ENCODE assay signal across 15 mouse cellular contexts in genomic region chr17:31331273-31331672, GRCm38 (mm10). TPM values are rescaled to one million over a fixed set of nuclear protein-coding genes. Genes with fewer than 3 reads are reported as not detected.
DNase-seq lines count a peak whose midpoint lies in the region; ATAC-seq and TF ChIP-seq lines count a peak whose summit lies in the region.
"Had no signal": no experiment of that assay in that cellular context is flagged by ENCODE, and none has a peak within 500 bp of the region (broad histone marks: within the 10 kb centered on the region; RNA-seq: fewer than 3 reads in every experiment).

No protein-coding gene starts in this region.

- no peak for ATAC-seq in CD4-positive, CD25-positive, alpha-beta regulatory T cell, adult 4 months
- no peak for ATAC-seq in cerebellum, adult (ENCODE audit: insufficient number of reproducible peaks, low FRiP score, low TSS enrichment)
- ATAC-seq: activated CD4-positive, CD25-positive, alpha-beta regulatory T cell, adult 4 months; intestine, embryonic 15.5 days had no signal

- peak; percentile 33 for TF ChIP-seq CTCF in left cerebral cortex, adult 2 months (IDR thresholded peaks at IDR 0.05)

- intact Hi-C loops in left cerebral cortex, adult 2 months (cut with DNase I) = no loop called here
- intact Hi-C loops in left cerebral cortex, postnatal 10 days (cut with DNase I) = loop anchor here (2.0 to 5.0 kb wide), 2 partner anchors 116 to 164 kb away; no protein-coding TSS in a partner anchor

- no peak overlapping the region for H3K4me3 ChIP-seq in left cerebral cortex, adult 2 months
- H3K4me3 ChIP-seq: heart, embryonic 13.5 days; intestine, embryonic 15.5 days; limb, embryonic 10.5 days; megakaryocyte, embryonic 14.5 days; neural tube, embryonic 13.5 days had no signal

- peak; percentile 31 for DNase-seq in CD4-positive, CD25-positive, alpha-beta regulatory T cell, adult 2 months (ENCODE audit: low read depth, low spot score)
- DNase-seq in left cerebral cortex, adult 2 months (ENCODE audit: extremely low spot score in 1 of 2, low spot score in 2 of 2) = no peak
- no peak for DNase-seq in left cerebral cortex, postnatal 10 days (ENCODE audit: extremely low spot score in 1 of 2, low spot score in 2 of 2)
- peak; percentile 40 for DNase-seq in thymus, postnatal 4 days
- no peak for DNase-seq in thymus, postnatal 25 days
- DNase-seq in adrenal gland, postnatal 10 days = no peak

- no peak overlapping the region for H3K27ac ChIP-seq in left cerebral cortex, adult 2 months
- H3K27ac ChIP-seq: heart, embryonic 13.5 days; intestine, embryonic 15.5 days; limb, embryonic 10.5 days; neural tube, embryonic 13.5 days had no signal

RNA-seq across cellular contexts. Expression of gene Slc37a1, which starts 44.7 kb away (rescaled TPM):
- polyA plus RNA-seq in CD4-positive, CD25-positive, alpha-beta regulatory T cell, adult 4 months (2017; shearing (Covaris generic)) = 10 to 100 TPM; 29.9 to 42.6 TPM
- 10 to 100 TPM in 1 of 2 experiments, 1 to 10 TPM in 1; 9.4 to 12.0 TPM for total RNA-seq in left cerebral cortex, adult 2 months (2021)
- total RNA-seq in left cerebral cortex, postnatal 10 days (2021) = 1 to 10 TPM; 6.7 to 7.5 TPM
- 10 to 100 TPM in 1 of 2 experiments, 1 to 10 TPM in 1; 4.4 to 10.9 TPM for total RNA-seq in adrenal gland, postnatal 10 days (2021)
- polyA plus RNA-seq: G1E had no signal

RNA-seq across cellular contexts. Expression of gene Rsph1, which starts 54.1 kb away (rescaled TPM):
- 1 to 10 TPM in 1 of 2 experiments, under 1 TPM in 1; 0.52 to 1.1 TPM for polyA plus RNA-seq in CD4-positive, CD25-positive, alpha-beta regulatory T cell, adult 4 months (2017; shearing (Covaris generic))
- 10 to 100 TPM; 14.5 to 19.8 TPM for total RNA-seq in left cerebral cortex, adult 2 months (2021)
- 10 to 100 TPM; 12.1 to 14.2 TPM for total RNA-seq in left cerebral cortex, postnatal 10 days (2021)
- total RNA-seq in adrenal gland, postnatal 10 days (2021) = 1 to 10 TPM; 3.5 to 4.6 TPM
- total RNA-seq: G1E had no signal
- polyA plus RNA-seq: G1E had no signal

RNA-seq across cellular contexts. Expression of gene Pde9a, which starts 54.7 kb away (rescaled TPM):
- polyA plus RNA-seq in CD4-positive, CD25-positive, alpha-beta regulatory T cell, adult 4 months (2017; shearing (Covaris generic)) = not detected
- 10 to 100 TPM; 23.7 to 25.0 TPM for total RNA-seq in left cerebral cortex, adult 2 months (2021)
- total RNA-seq in left cerebral cortex, postnatal 10 days (2021) = 10 to 100 TPM; 32.8 to 41.4 TPM
- total RNA-seq in adrenal gland, postnatal 10 days (2021) = 10 to 100 TPM in 1 of 2 experiments, 1 to 10 TPM in 1; 7.9 to 12.7 TPM
- polyA plus RNA-seq: G1E had no signal

Comparison
In these comparisons a context has a peak if more than half of its experiments do, and no peak if none do; other contexts are left out.
1. DNase-seq: peak in CD4-positive, CD25-positive, alpha-beta regulatory T cell, adult 2 months (single experiment) and thymus, postnatal 4 days (single experiment); none in left cerebral cortex, adult 2 months (0 of 2), left cerebral cortex, postnatal 10 days (0 of 2), thymus, postnatal 25 days (single experiment) and adrenal gland, postnatal 10 days (single experiment).